Mouse (Mus musculus): ENCODE results near the gene Pnldc1. TPM values are rescaled to one million over a fixed set of nuclear protein-coding genes. Genes with fewer than 3 reads are reported as not detected.
A peak's percentile ranks its signal among the peaks of the same experiment; 100 is the strongest.
"Not testable (repeated sequence)": the region's sequence is repeated elsewhere in the genome, so short reads cannot be mapped to it uniquely, and the experiment has no call there.

The Pnldc1 gene
- 1.9 and 2.8 TPM in 2 replicates for polyA plus RNA-seq (2014; fragmentation: Nextera tagmentation; extraction: Ambion mirVana)

DNA sequence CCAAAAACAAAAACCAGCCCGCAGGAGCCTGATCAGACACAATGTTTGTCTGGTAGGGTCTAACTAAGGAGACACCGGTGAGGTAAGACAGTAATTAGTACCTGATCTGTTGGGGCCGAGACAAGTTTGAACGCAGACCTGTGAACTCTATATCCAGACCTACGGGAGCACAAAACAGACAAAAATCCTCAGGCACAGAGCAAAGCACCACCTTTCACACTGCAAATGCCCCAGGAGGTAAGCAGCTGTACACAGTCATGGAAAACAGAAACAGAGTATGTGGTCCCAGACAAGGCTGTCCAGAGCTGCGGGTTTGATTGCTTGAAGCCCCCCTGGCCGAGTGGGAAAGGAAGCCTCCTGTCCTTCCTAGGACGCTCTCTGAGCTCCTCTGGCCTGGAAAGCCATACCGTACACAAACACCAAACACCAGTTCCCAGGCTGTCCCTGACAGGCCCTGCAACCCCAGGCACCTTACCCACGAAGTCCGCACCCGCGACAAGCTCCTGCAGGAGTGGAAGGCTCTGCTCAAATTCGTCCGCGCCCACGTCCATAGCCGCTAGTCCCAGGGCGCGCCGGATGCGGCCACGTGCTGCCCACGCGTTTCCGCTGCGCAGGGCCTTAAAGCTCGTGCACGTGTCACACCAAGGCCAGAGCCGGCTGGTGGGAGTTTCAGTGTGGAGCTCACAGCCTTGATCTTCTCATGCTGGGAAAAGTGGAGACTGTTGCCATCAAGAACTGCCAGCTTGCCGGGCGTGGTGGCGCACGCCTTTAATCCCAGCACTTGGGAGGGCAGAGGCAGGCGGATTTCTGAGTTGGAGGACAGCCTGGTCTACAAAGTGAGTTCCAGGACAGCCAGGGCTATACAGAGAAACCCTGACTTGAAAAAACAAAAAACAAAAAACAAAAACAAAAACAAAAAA lies at the start of gene Pnldc1:
TSS of gene Pnldc1 (minus strand) at position 870 of the 920 bp plus-strand sequence.
- WGBS: 79% methylated on average over 35 of the region's 35 CpGs
- H3K9me3 ChIP-seq (ENCODE audit: control insufficient read depth, low read length): no peaks in the 10 kb centered on the region
- no peak for ATAC-seq (ENCODE audit: low read depth)
- peak; percentile 16 for DNase-seq (ENCODE audit: low spot score)
- no peak within 1 kb of the TSS for H3K4me2 ChIP-seq (ENCODE audit: low read depth, low read length)
- H3K9ac ChIP-seq (ENCODE audit: low read depth, low read length): peak within 1 kb of the TSS; percentile 14; the same call in 1 of the 2 replicates
- H3K36me3 ChIP-seq (ENCODE audit: control insufficient read depth, insufficient read depth, low read length): peaks cover 54% of the 10 kb centered on the region
- H3K4me1 ChIP-seq (ENCODE audit: control insufficient read depth, insufficient read depth, low read length): no peaks in the 10 kb centered on the region
- no peak within 1 kb of the TSS for H3K4me3 ChIP-seq (ENCODE audit: low read depth, low read length)
- no peaks in the 10 kb centered on the region for H3K27me3 ChIP-seq (replicated peaks; ENCODE audit: control insufficient read depth, insufficient read depth, low read length)
- no peak within 1 kb of the TSS for H3K27ac ChIP-seq (replicated peaks; ENCODE audit: low read depth, low read length)

DNA sequence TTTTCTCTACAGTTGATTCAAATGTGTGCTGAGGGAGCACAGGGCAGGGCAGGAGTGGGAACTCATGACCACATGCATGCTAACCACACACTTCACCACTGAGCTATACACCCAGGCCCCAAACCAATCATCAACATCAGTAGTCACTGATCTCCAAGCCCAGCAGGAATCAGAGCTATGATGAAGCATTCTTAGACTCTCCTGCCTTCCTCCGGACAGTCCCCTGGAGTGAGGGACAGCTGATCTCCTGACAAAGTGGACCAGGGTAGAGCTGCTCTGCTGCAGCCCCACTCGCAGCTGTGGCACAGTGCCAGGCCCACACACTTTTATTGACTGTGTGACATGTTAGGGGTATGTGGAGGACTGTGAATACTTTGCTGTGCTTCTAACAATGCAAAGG lies 49.3 kb upstream of the Pnldc1 start:
- peaks cover 23% of the 10 kb centered on the region for H3K36me3 ChIP-seq (ENCODE audit: control insufficient read depth, insufficient read depth, low read length)
- H3K9me3 ChIP-seq (ENCODE audit: control insufficient read depth, low read length); DNase-seq (ENCODE audit: low spot score); H3K4me3 ChIP-seq (ENCODE audit: low read depth, low read length); H3K9ac ChIP-seq (ENCODE audit: low read depth, low read length); ATAC-seq (ENCODE audit: low read depth); H3K27ac ChIP-seq (replicated peaks; ENCODE audit: low read depth, low read length); H3K27me3 ChIP-seq (replicated peaks; ENCODE audit: control insufficient read depth, insufficient read depth, low read length): not testable (repeated sequence)
- H3K4me2 ChIP-seq (ENCODE audit: low read depth, low read length): peak overlapping the region; percentile 33; the same call in 1 of the 2 replicates
- WGBS: 43% methylated on average over 1 of the region's 2 CpGs
- H3K4me1 ChIP-seq (ENCODE audit: control insufficient read depth, insufficient read depth, low read length): peaks cover 12% of the 10 kb centered on the region

DNA sequence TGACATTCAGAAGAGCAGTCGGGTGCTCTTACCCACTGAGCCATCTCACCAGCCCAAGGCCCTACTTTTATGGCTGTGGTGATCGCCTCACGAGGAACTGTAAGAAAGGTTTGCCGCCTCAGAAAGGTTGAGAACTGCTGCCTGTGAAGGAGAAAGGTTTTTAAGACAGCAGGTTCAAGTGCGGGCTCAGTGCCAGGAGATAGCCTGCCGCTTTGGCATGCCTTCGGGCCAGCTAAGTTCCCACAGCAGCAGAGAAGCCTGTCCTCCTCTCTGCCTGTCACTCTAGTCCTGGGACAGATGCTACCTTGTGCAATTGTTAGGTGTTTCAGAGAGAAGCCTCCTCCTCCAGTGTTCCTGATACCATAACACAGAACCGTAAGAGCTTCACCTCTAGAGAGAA lies 46.6 kb upstream of the Pnldc1 start:
- Histone ChIP-seq H3K9me3 (ENCODE audit: control insufficient read depth, low read length) (no peaks in the 10 kb centered on the region), H3K27ac (replicated peaks; ENCODE audit: low read depth, low read length) (no peak overlapping the region), H3K4me3 (ENCODE audit: low read depth, low read length) (no peak overlapping the region), H3K4me2 (ENCODE audit: low read depth, low read length) (no peak overlapping the region), H3K36me3 (ENCODE audit: control insufficient read depth, insufficient read depth, low read length) (peaks cover 42% of the 10 kb centered on the region), H3K9ac (ENCODE audit: low read depth, low read length) (no peak overlapping the region), H3K27me3 (replicated peaks; ENCODE audit: control insufficient read depth, insufficient read depth, low read length) (no peaks in the 10 kb centered on the region), H3K4me1 (ENCODE audit: control insufficient read depth, insufficient read depth, low read length) (peaks cover 6% of the 10 kb centered on the region)
- 92% methylated on average over 8 of the region's 8 CpGs for WGBS
- DNase-seq (ENCODE audit: low spot score) (no peak), ATAC-seq (ENCODE audit: low read depth) (no peak)

DNA sequence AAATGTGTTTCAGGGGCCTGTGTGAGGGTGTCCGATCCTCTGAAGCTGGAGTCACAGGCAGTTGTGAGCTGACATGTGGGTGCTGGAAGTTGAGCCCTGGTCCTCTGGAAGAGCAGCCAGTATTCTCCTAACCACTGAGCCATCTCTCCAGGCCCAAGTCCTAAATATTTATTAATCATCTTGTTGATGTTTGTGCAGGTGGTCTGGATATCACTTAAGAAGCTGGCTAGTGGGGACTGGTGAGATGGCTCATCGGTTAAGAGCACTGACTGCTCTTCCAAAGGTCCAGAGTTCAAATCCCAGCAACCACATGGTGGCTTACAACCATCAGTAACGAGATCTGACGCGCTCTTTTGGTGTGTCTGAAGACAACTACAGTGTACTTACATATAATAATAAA lies 39.6 kb upstream of the Pnldc1 start:
- 93% methylated on average over 5 of the region's 5 CpGs for WGBS
- H3K4me1 ChIP-seq (ENCODE audit: control insufficient read depth, insufficient read depth, low read length): no peaks in the 10 kb centered on the region
- no peaks in the 10 kb centered on the region for H3K9me3 ChIP-seq (ENCODE audit: control insufficient read depth, low read length)
- H3K27me3 ChIP-seq (replicated peaks; ENCODE audit: control insufficient read depth, insufficient read depth, low read length): no peaks in the 10 kb centered on the region
- H3K9ac ChIP-seq (ENCODE audit: low read depth, low read length): no peak overlapping the region
- no peak for DNase-seq (ENCODE audit: low spot score)
- peaks cover 69% of the 10 kb centered on the region for H3K36me3 ChIP-seq (ENCODE audit: control insufficient read depth, insufficient read depth, low read length)
- H3K4me2 ChIP-seq (ENCODE audit: low read depth, low read length): no peak overlapping the region
- no peak overlapping the region for H3K27ac ChIP-seq (replicated peaks; ENCODE audit: low read depth, low read length)
- ATAC-seq (ENCODE audit: low read depth): no peak
- H3K4me3 ChIP-seq (ENCODE audit: low read depth, low read length): no peak overlapping the region

DNA sequence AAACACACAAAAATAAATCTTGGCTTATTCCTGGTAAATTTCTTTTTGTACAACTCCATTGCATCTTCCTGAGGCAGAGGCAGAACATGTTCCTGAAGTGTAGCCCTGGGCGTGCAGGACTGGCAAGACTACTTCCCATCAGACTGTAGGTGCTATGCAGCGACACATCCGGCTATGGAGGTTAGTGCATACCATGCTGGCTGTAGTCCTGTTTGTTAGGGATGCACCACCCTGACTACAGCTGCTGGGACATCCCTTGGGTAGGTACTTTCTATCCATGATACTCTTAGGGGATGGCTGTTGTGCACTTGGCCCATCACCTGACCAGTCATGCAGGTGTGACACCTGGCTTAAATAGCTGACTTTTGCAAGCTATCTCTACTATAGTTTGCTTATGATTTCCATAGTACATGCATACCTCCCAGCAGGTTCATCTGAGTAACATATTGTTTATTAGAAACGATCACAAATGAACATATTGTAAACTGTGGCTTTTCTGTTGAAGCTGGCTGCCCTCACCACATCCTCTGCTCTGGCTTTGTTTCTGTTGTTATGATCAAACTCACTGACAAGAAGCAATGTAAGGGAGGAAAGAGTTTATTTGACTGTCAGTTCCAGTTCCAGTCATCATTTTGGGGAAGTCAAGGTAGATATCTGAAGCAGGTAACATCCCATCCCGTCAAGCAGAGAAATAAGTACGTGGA lies 32.6 kb upstream of the Pnldc1 start:
- H3K4me1 ChIP-seq (ENCODE audit: control insufficient read depth, insufficient read depth, low read length): no peaks in the 10 kb centered on the region
- 90% methylated on average over 6 of the region's 6 CpGs for WGBS
- no peaks in the 10 kb centered on the region for H3K9me3 ChIP-seq (ENCODE audit: control insufficient read depth, low read length)
- no peak overlapping the region for H3K4me3 ChIP-seq (ENCODE audit: low read depth, low read length)
- peaks cover 40% of the 10 kb centered on the region for H3K36me3 ChIP-seq (ENCODE audit: control insufficient read depth, insufficient read depth, low read length)
- no peak overlapping the region for H3K27ac ChIP-seq (replicated peaks; ENCODE audit: low read depth, low read length)
- H3K27me3 ChIP-seq (replicated peaks; ENCODE audit: control insufficient read depth, insufficient read depth, low read length): no peaks in the 10 kb centered on the region
- ATAC-seq (ENCODE audit: low read depth): no peak
- H3K9ac ChIP-seq (ENCODE audit: low read depth, low read length): no peak overlapping the region
- DNase-seq (ENCODE audit: low spot score): no peak
- H3K4me2 ChIP-seq (ENCODE audit: low read depth, low read length): no peak overlapping the region

DNA sequence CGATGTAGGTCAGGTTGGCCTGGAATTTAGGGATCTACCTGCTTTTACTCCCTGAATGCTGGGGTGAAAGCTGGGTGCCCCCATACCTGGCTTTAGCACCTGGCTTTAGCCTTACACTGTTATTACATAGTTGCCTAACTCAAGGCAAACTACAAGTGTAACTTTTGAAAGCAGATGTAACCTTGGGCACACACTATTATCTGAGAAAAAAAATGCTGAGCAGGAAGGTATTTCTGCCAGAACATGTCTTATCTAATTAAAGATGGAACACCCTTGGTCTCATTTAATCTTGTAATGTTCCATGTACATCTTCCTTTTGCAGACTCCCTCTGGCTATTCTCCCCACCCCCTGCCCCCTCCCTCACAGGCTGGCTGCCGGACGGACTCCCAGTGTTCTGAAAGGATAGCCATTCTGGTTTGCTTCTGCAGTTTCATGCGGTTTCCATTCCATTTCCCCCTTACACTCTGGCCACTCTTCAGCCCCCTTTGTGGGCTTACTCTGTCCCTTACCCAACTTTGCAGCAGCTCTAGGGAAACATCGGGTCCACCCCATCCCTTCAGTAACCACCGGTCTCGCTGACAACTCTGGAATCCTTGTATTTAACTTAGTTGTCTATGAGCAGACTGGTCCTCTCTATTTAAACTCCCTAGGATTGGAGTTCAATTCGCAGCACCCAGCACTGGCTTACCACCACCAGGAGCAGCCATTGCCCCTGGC lies 31.7 kb upstream of the Pnldc1 start:
- 71% methylated on average over 8 of the region's 8 CpGs for WGBS
- H3K36me3 ChIP-seq (ENCODE audit: control insufficient read depth, insufficient read depth, low read length): peaks cover 36% of the 10 kb centered on the region
- no peak for ATAC-seq (ENCODE audit: low read depth)
- H3K9ac ChIP-seq (ENCODE audit: low read depth, low read length): no peak overlapping the region
- no peak overlapping the region for H3K4me2 ChIP-seq (ENCODE audit: low read depth, low read length)
- no peaks in the 10 kb centered on the region for H3K4me1 ChIP-seq (ENCODE audit: control insufficient read depth, insufficient read depth, low read length)
- no peak overlapping the region for H3K4me3 ChIP-seq (ENCODE audit: low read depth, low read length)
- no peaks in the 10 kb centered on the region for H3K9me3 ChIP-seq (ENCODE audit: control insufficient read depth, low read length)
- no peak for DNase-seq (ENCODE audit: low spot score)
- H3K27me3 ChIP-seq (replicated peaks; ENCODE audit: control insufficient read depth, insufficient read depth, low read length): no peaks in the 10 kb centered on the region
- no peak overlapping the region for H3K27ac ChIP-seq (replicated peaks; ENCODE audit: low read depth, low read length)

DNA sequence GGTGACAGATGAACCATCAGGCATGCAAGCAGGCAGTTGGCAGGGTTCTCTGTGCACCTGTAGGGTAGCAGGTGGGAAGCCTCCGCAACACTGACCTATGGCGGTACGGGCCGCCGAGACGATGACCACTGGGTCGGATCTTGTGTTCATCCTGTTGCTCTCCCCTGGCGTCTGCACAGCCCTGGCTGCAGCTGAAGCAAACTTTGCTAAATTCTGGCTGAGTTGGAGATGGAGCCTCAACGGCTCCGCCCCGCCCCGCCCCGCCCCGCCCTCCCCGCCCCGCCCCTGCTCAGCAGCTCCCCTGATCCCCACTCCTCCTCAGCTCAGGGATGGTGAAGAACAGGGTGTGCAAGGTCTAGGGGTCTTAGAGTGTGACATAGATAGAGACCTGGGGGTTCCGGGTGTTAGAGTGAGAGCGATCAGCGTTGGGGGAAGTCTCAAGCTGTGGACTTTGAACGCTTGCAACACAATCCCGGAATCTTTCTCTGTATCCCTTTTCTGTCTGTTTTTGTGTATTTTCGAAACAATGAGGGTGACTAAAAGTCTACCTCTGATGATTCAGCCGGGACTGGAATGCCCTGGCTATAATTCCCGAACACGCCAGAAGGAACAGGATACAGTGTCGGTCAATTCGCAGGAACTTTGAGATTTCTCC lies 30.2 kb upstream of the Pnldc1 start, which contains the start of gene Acat3:
TSS of gene Acat3 (minus strand) at position 450 of the 655 bp plus-strand sequence.
- Histone ChIP-seq H3K4me2 (ENCODE audit: low read depth, low read length) (peak within 1 kb of the TSS; percentile 58), H3K4me3 (ENCODE audit: low read depth, low read length) (peak within 1 kb of the TSS; percentile 32), H3K9me3 (ENCODE audit: control insufficient read depth, low read length) (no peaks in the 10 kb centered on the region), H3K27ac (replicated peaks; ENCODE audit: low read depth, low read length) (no peak within 1 kb of the TSS), H3K27me3 (replicated peaks; ENCODE audit: control insufficient read depth, insufficient read depth, low read length) (no peaks in the 10 kb centered on the region), H3K9ac (ENCODE audit: low read depth, low read length) (peak within 1 kb of the TSS; percentile 57), H3K4me1 (ENCODE audit: control insufficient read depth, insufficient read depth, low read length) (no peaks in the 10 kb centered on the region), H3K36me3 (ENCODE audit: control insufficient read depth, insufficient read depth, low read length) (peaks cover 27% of the 10 kb centered on the region)
- ATAC-seq (ENCODE audit: low read depth) (peak; percentile 79), DNase-seq (ENCODE audit: low spot score) (peak; percentile 14)
- WGBS: 14% methylated on average over 27 of the region's 27 CpGs
